Mouse (Mus musculus) CH12.LX (cell line): ENCODE results near the gene Gnb1l. TPM values are rescaled to one million over a fixed set of nuclear protein-coding genes. Genes with fewer than 3 reads are reported as not detected.

Source experiments
- DNase-seq: peaks from one replicate; pipeline ENCODE4 v3.0.0-alpha.2; 2013; ENCODE audit errors: extremely low read depth
- H3K27ac ChIP-seq: 2 replicates; pipeline ENCODE4 v1.5.1; 2012; ENCODE audit warnings: low read depth, mild to moderate bottlenecking, control low read depth, moderate library complexity; ENCODE audit not compliant: insufficient read depth
- H3K27me3 ChIP-seq: replicated peaks from 2 replicates; pipeline ENCODE3; 2012; ENCODE audit warnings: inconsistent platforms
- H3K36me3 ChIP-seq, 2 experiments: replicated peaks in 1 of 2; 2 replicates each; pipeline versions ENCODE3 to v1.6.1; 2012; ENCODE audit warnings: inconsistent platforms in 1 of 2, low read length in 1 of 2, mild to moderate bottlenecking in 1 of 2, mixed read lengths in 1 of 2, moderate library complexity in 1 of 2; ENCODE audit not compliant: control insufficient read depth in 1 of 2, insufficient read depth in 1 of 2
- H3K4me1 ChIP-seq, 2 experiments: 2 replicates each; pipeline ENCODE4 v1.6.1; 2012; ENCODE audit warnings: inconsistent platforms in 1 of 2, moderate library complexity in 1 of 2; ENCODE audit not compliant: insufficient read depth in 2 of 2, control insufficient read depth in 1 of 2
- H3K4me2 ChIP-seq: 2 replicates; pipeline ENCODE4 v1.6.1; 2012; ENCODE audit warnings: low read depth, mild to moderate bottlenecking, control low read depth; ENCODE audit not compliant: poor library complexity, insufficient read depth, severe bottlenecking
- H3K4me3 ChIP-seq, 3 experiments: fragments of 150-350 bp in 1 of 3; sonication (generic) in 1 of 3; replicated peaks in 1 of 3; 2 replicates each; pipeline versions ENCODE3 to v1.5.1; 2011 to 2012; ENCODE audit warnings: low read depth in 2 of 3, low read length in 2 of 3, mild to moderate bottlenecking in 2 of 3, moderate library complexity in 2 of 3, control low read depth in 1 of 3, improper control_type of control experiment in 1 of 3, inconsistent platforms in 1 of 3, mixed read lengths in 1 of 3; ENCODE audit not compliant: poor library complexity in 1 of 3
- H3K79me2 ChIP-seq: replicated peaks from 2 replicates; pipeline ENCODE4 v1.6.1; 2012; ENCODE audit warnings: mild to moderate bottlenecking, moderate library complexity; ENCODE audit not compliant: control insufficient read depth, poor library complexity, insufficient read depth, severe bottlenecking; ENCODE audit errors: extremely low read depth
- H3K9ac ChIP-seq: 2 replicates; pipeline ENCODE4 v1.6.1; 2012; ENCODE audit warnings: low read depth, mild to moderate bottlenecking, control low read depth, moderate library complexity; ENCODE audit not compliant: insufficient read depth
- H3K9me3 ChIP-seq: replicated peaks from 2 replicates; pipeline ENCODE3; 2012; ENCODE audit warnings: low read length, inconsistent platforms, mixed read lengths
- CHD1 ChIP-seq: IDR thresholded peaks from 2 replicates; pipeline ENCODE4 v1.6.1; 2012; ENCODE audit warnings: low read depth, low read length, improper control_type of control experiment, inconsistent platforms
- ELF1 ChIP-seq: IDR thresholded peaks from 2 replicates; pipeline ENCODE4 v1.6.1; 2014; ENCODE audit warnings: low read depth, mild to moderate bottlenecking, inconsistent platforms, low read length, improper control_type of control experiment
- HCFC1 ChIP-seq: IDR thresholded peaks from 2 replicates; pipeline ENCODE4 v1.6.1; 2012; ENCODE audit warnings: low read depth, mild to moderate bottlenecking, inconsistent platforms, low read length, improper control_type of control experiment
- IRF4 ChIP-seq: IDR thresholded peaks from 2 replicates; pipeline ENCODE4 v1.6.1; 2014; ENCODE audit warnings: low read depth, mild to moderate bottlenecking, inconsistent platforms, low read length, improper control_type of control experiment
- MAX ChIP-seq: IDR thresholded peaks from 2 replicates; pipeline ENCODE4 v1.6.1; 2011; ENCODE audit warnings: low read length, improper control_type of control experiment
- MAZ ChIP-seq: IDR thresholded peaks from 2 replicates; pipeline ENCODE4 v1.6.1; 2012; ENCODE audit warnings: low read depth, mild to moderate bottlenecking, inconsistent platforms, low read length, improper control_type of control experiment, moderate library complexity
- NRF1 ChIP-seq: IDR thresholded peaks from 2 replicates; pipeline ENCODE4 v1.6.1; 2014; ENCODE audit warnings: low read depth, mild to moderate bottlenecking, inconsistent platforms, low read length, improper control_type of control experiment, moderate library complexity
- POLR2A ChIP-seq: IDR thresholded peaks from 2 replicates; pipeline ENCODE4 v1.6.1; 2011; ENCODE audit warnings: low read depth, mild to moderate bottlenecking, improper control_type of control experiment, low read length
- RAD21 ChIP-seq: IDR thresholded peaks from 2 replicates; pipeline ENCODE4 v1.6.1; 2011; ENCODE audit warnings: low read depth, mild to moderate bottlenecking, low read length, improper control_type of control experiment, moderate library complexity
- RCOR1 ChIP-seq: conservative IDR thresholded peaks from 2 replicates; pipeline ENCODE4 v1.6.1; 2012; ENCODE audit warnings: low read depth, mild to moderate bottlenecking, inconsistent platforms, low read length, improper control_type of control experiment
- TCF12 ChIP-seq: IDR thresholded peaks from 2 replicates; pipeline ENCODE4 v1.6.1; 2014; ENCODE audit warnings: low read depth, mild to moderate bottlenecking, inconsistent platforms, low read length, improper control_type of control experiment
- UBTF ChIP-seq: IDR thresholded peaks from 2 replicates; pipeline ENCODE4 v1.6.1; 2012; ENCODE audit warnings: low read depth, mild to moderate bottlenecking, inconsistent platforms, low read length, improper control_type of control experiment, moderate library complexity
- USF1 ChIP-seq: IDR thresholded peaks from 2 replicates; pipeline ENCODE4 v1.6.1; 2014; ENCODE audit warnings: low read depth, mild to moderate bottlenecking, inconsistent platforms, low read length, improper control_type of control experiment
- ZC3H11A ChIP-seq: IDR thresholded peaks from 2 replicates; pipeline ENCODE4 v1.6.1; 2012; ENCODE audit warnings: low read depth, mild to moderate bottlenecking, inconsistent platforms, low read length, improper control_type of control experiment
- ZMIZ1 ChIP-seq: IDR thresholded peaks from 2 replicates; pipeline ENCODE4 v1.6.1; 2012; ENCODE audit warnings: low read depth, mild to moderate bottlenecking, inconsistent platforms, low read length, improper control_type of control experiment
- ZNF384 ChIP-seq: IDR thresholded peaks from 2 replicates; pipeline ENCODE4 v1.6.1; 2012; ENCODE audit warnings: low read depth, low read length, improper control_type of control experiment, inconsistent platforms
- dilution Hi-C: fragments of 300-500 bp; cut with MboI; formaldehyde crosslinking; loops from 2 replicates; pipeline ENCODE4 v1.14.3; 2020; ENCODE audit warnings: low sequenced_read_pairs; ENCODE audit not compliant: extremely low pct_unique_long_range_greater_than_20kb, extremely low pct_ligation_motif_present
- in situ Hi-C: fragments of 300-500 bp; cut with MboI; formaldehyde crosslinking; loops from 3 replicates; pipeline ENCODE4 v1.14.3; 2019; ENCODE audit warnings: low sequenced_read_pairs, low pct_ligation_motif_present, low pct_unique_long_range_greater_than_20kb, mixed read lengths
- polyA plus RNA-seq: library from polyadenylated mRNA; unstranded; fragments of >175 nt; gene quantifications from 2 replicates; pipeline ENCODE4 v1.2.1, GENCODE M21; 2012; ENCODE audit warnings: low read depth; ENCODE audit not compliant: insufficient read length
- total RNA-seq, 2 experiments: library from RNA; depleted of rRNA; stranded (reverse); fragments of 300-350 nt in 1 of 2; fragments of >200 nt in 1 of 2; gene quantifications; 2 replicates each; pipeline ENCODE4 v1.2.3; 2012 to 2014

Gnb1l gene
- total and polyA plus RNA-seq, 3 experiments = 15.9 to 25.5 (median 21.5) TPM

DNA sequence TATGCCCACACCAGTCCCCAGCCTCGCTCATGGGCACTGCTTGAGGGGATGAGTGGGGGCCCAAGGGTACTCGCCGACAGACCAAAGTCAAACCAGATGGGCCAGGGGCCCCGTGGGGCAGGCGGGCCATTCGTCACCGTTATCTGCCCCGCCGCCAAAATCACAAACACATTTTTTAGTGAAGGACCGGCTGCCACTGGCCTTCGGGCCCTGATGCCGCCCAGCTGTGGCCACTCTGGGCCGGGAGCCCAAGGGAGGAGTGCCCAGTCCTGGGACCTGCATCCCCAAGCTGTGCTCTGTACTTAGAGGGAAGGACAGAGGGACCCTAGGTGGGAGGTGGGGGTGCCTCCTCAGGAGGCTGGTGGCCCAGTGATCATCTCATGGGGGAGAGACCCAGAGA is 113.2 kb downstream of the Gnb1l start:
- Histone ChIP-seq H3K27me3 (peaks cover 44% of the 10 kb centered on the region), H3K27ac (no peak overlapping the region), H3K4me1 (peaks cover 8 to 23% of the 10 kb centered on the region in 2 experiments), H3K79me2 (no peaks in the 10 kb centered on the region), H3K4me2 (no peak overlapping the region), H3K4me3 (no peak overlapping the region), H3K36me3 (no peaks in the 10 kb centered on the region), H3K9me3 (no peaks in the 10 kb centered on the region), H3K9ac (no peak overlapping the region)
- no peak for DNase-seq
- in situ Hi-C loops = loop anchor here (5.0 kb wide), 1 partner anchor 169 kb away; no protein-coding TSS in a partner anchor
- dilution Hi-C loops = no loop called here
- TF ChIP-seq ZC3H11A (no peak), MAX (no peak), RAD21 (no peak), ZNF384 (no peak), CHD1 (no peak), POLR2A (no peak), MAZ (no peak), USF1 (no peak), NRF1 (no peak)

DNA sequence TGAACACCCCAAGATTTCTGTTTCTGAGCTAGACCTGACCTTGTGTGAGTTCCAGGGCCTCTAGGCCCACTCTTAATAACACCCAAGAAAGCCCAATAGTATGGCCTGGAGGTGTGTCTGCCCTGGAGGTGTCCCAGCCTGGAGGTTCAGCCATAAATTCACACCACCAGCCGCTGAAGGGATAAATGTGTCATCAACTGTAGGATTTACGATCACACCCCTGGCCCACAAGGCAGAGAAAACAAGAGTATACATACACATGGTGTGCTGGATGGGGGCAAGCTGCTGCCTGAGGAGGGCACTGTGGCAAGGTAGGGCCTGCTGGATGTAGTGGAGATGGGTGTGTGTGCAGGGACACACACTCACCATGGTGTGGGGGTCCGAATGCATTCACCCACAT is 114.8 kb downstream of the Gnb1l start:
- Histone ChIP-seq H3K4me1 (peaks cover 8 to 22% of the 10 kb centered on the region in 2 experiments), H3K27ac (no peak overlapping the region), H3K9ac (no peak overlapping the region), H3K4me2 (no peak overlapping the region), H3K36me3 (no peaks in the 10 kb centered on the region), H3K9me3 (no peaks in the 10 kb centered on the region), H3K79me2 (no peaks in the 10 kb centered on the region), H3K27me3 (peaks cover 44% of the 10 kb centered on the region), H3K4me3 (no peak overlapping the region)
- dilution Hi-C loops (no loop called here), in situ Hi-C loops (loop anchor here (5.0 kb wide), 1 partner anchor 171 kb away; no protein-coding TSS in a partner anchor)
- DNase-seq = no peak
- TF ChIP-seq IRF4 (no peak), HCFC1 (no peak), UBTF (no peak), NRF1 (no peak), ELF1 (no peak), TCF12 (no peak), USF1 (no peak), MAX (no peak), ZMIZ1 (no peak), RCOR1 (no peak), CHD1 (no peak)

Other genes with a start within 250 kb of the Gnb1l start
- gene Ranbp1, start 250.0 kb upstream of the Gnb1l start, total RNA-seq (2012; rRNA removed) = 605 and 763 TPM in 2 replicates
- 1,124 and 1,127 TPM in 2 replicates for gene Ranbp1, start 250.0 kb upstream of the Gnb1l start, total RNA-seq (2014; rRNA removed)
- gene Ranbp1, start 250.0 kb upstream of the Gnb1l start, polyA plus RNA-seq = 1,263 and 1,327 TPM in 2 replicates
- 0.25 TPM in 1 of 2 replicates, not detected in the other for gene Gm49776, start 240.4 kb upstream of the Gnb1l start, total RNA-seq (2012; rRNA removed)
- not detected in 2 replicates for gene Gm49776, start 240.4 kb upstream of the Gnb1l start, total RNA-seq (2014; rRNA removed)
- 25.0 TPM in 2 replicates for gene Gm49776, start 240.4 kb upstream of the Gnb1l start, polyA plus RNA-seq
- 31.8 and 44.1 TPM in 2 replicates for gene Dgcr8, start 209.5 kb upstream of the Gnb1l start, total RNA-seq (2012; rRNA removed)
- 29.1 and 34.4 TPM in 2 replicates for gene Dgcr8, start 209.5 kb upstream of the Gnb1l start, total RNA-seq (2014; rRNA removed)
- 39.9 and 42.9 TPM in 2 replicates for gene Dgcr8, start 209.5 kb upstream of the Gnb1l start, polyA plus RNA-seq
- gene Tango2, start 150.6 kb upstream of the Gnb1l start, total RNA-seq (2012; rRNA removed) = 9.6 and 11.2 TPM in 2 replicates
- 3.1 and 3.8 TPM in 2 replicates for gene Tango2, start 150.6 kb upstream of the Gnb1l start, total RNA-seq (2014; rRNA removed)
- gene Tango2, start 150.6 kb upstream of the Gnb1l start, polyA plus RNA-seq = 10.8 and 13.2 TPM in 2 replicates
- 2.9 and 7.5 TPM in 2 replicates for gene Arvcf, start 150.5 kb upstream of the Gnb1l start, total RNA-seq (2012; rRNA removed)
- 1.1 and 3.3 TPM in 2 replicates for gene Arvcf, start 150.5 kb upstream of the Gnb1l start, total RNA-seq (2014; rRNA removed)
- gene Arvcf, start 150.5 kb upstream of the Gnb1l start, polyA plus RNA-seq = 3.5 and 3.9 TPM in 2 replicates
- 19.4 and 22.0 TPM in 2 replicates for gene Txnrd2, start 72.3 kb upstream of the Gnb1l start, total RNA-seq (2012; rRNA removed)
- gene Txnrd2, start 72.3 kb upstream of the Gnb1l start, total RNA-seq (2014; rRNA removed) = 14.6 and 15.1 TPM in 2 replicates
- 24.1 and 32.2 TPM in 2 replicates for gene Txnrd2, start 72.3 kb upstream of the Gnb1l start, polyA plus RNA-seq
- 81.3 and 84.8 TPM in 2 replicates for gene Comt, start 71.9 kb upstream of the Gnb1l start, total RNA-seq (2012; rRNA removed)
- gene Comt, start 71.9 kb upstream of the Gnb1l start, total RNA-seq (2014; rRNA removed) = 91.6 and 98.9 TPM in 2 replicates
- 69.7 and 74.0 TPM in 2 replicates for gene Comt, start 71.9 kb upstream of the Gnb1l start, polyA plus RNA-seq
- gene Rtl10, start 188 bp downstream of the Gnb1l start, total RNA-seq (2012; rRNA removed) = 9.8 and 11.0 TPM in 2 replicates
- 2.1 and 4.8 TPM in 2 replicates for gene Rtl10, start 188 bp downstream of the Gnb1l start, total RNA-seq (2014; rRNA removed)
- 12.3 and 21.1 TPM in 2 replicates for gene Rtl10, start 188 bp downstream of the Gnb1l start, polyA plus RNA-seq
- 0.04 TPM in 1 of 2 replicates, not detected in the other for gene Tbx1, start 92.0 kb downstream of the Gnb1l start, total RNA-seq (2012; rRNA removed)
- not detected in 2 replicates for gene Tbx1, start 92.0 kb downstream of the Gnb1l start, total RNA-seq (2014; rRNA removed)
- not detected in 2 replicates for gene Tbx1, start 92.0 kb downstream of the Gnb1l start, polyA plus RNA-seq
- gene Gp1bb, start 123.7 kb downstream of the Gnb1l start, total RNA-seq (2012; rRNA removed) = not detected in 2 replicates
- gene Gp1bb, start 123.7 kb downstream of the Gnb1l start, total RNA-seq (2014; rRNA removed) = not detected in 2 replicates
- not detected in 2 replicates for gene Gp1bb, start 123.7 kb downstream of the Gnb1l start, polyA plus RNA-seq
- gene Gm49601, start 127.7 kb downstream of the Gnb1l start, total RNA-seq (2012; rRNA removed) = 0.71 and 1.4 TPM in 2 replicates
- not detected in 2 replicates for gene Gm49601, start 127.7 kb downstream of the Gnb1l start, total RNA-seq (2014; rRNA removed)
- 0.46 TPM in 1 of 2 replicates, not detected in the other for gene Gm49601, start 127.7 kb downstream of the Gnb1l start, polyA plus RNA-seq
- gene Sept5, start 131.2 kb downstream of the Gnb1l start, total RNA-seq (2012; rRNA removed) = 1.8 and 3.9 TPM in 2 replicates
- gene Sept5, start 131.2 kb downstream of the Gnb1l start, total RNA-seq (2014; rRNA removed) = 0.20 and 0.63 TPM in 2 replicates
- gene Sept5, start 131.2 kb downstream of the Gnb1l start, polyA plus RNA-seq = 0.35 and 0.56 TPM in 2 replicates